Mouse (Mus musculus) limb, embryonic 15.5 days (tissue): Measurements from ENCODE around the gene Ift80. TPM values are rescaled to one million over a fixed set of nuclear protein-coding genes. Genes with fewer than 3 reads are reported as not detected.
A peak's percentile ranks its signal among the peaks of the same experiment; 100 is the strongest.

ENCODE experiments used
- ATAC-seq: fragments of 200-750 bp; cut with Nextera tagmentation; 2 replicates; pipeline ENCODE4 v1.8.0; 2017; ENCODE audit warnings: low read depth, moderate TSS enrichment; ENCODE audit not compliant: insufficient number of reproducible peaks, low FRiP score, low TSS enrichment
- H3K27ac ChIP-seq: fragments of 300-500 bp; sonication (generic); 2 replicates; pipeline ENCODE4 v1.5.1; 2015; ENCODE audit warnings: moderate library complexity, mild to moderate bottlenecking, inconsistent platforms
- H3K27me3 ChIP-seq: fragments of 300-500 bp; sonication (generic); 2 replicates; pipeline ENCODE4 v1.6.1; 2015; ENCODE audit warnings: inconsistent platforms
- H3K36me3 ChIP-seq: fragments of 300-500 bp; sonication (generic); 2 replicates; pipeline ENCODE4 v1.6.1; 2015; ENCODE audit warnings: inconsistent platforms
- H3K4me1 ChIP-seq: fragments of 300-500 bp; sonication (generic); 2 replicates; pipeline ENCODE4 v1.6.1; 2015; ENCODE audit warnings: inconsistent platforms
- H3K4me2 ChIP-seq: fragments of 300-500 bp; sonication (generic); 2 replicates; pipeline ENCODE4 v1.6.1; 2015; ENCODE audit warnings: mild to moderate bottlenecking, inconsistent platforms
- H3K4me3 ChIP-seq: fragments of 300-500 bp; sonication (generic); 2 replicates; pipeline ENCODE4 v1.5.1; 2015; ENCODE audit warnings: mild to moderate bottlenecking, inconsistent platforms
- H3K9ac ChIP-seq: fragments of 300-500 bp; sonication (generic); 2 replicates; pipeline ENCODE4 v1.6.1; 2015; ENCODE audit warnings: inconsistent platforms
- H3K9me3 ChIP-seq: fragments of 300-500 bp; sonication (generic); 2 replicates; pipeline ENCODE4 v1.6.1; 2016; ENCODE audit warnings: inconsistent platforms
- WGBS: fragments of 180-500 bp; shearing (Covaris S2); methylation state at CpG from one replicate; pipeline ENCODE4 v1.1.7; 2015; 5-methylcytosine and 5-hydroxymethylcytosine counted together
- polyA plus RNA-seq: library from polyadenylated mRNA; unstranded; fragments of >200 nt; fragmentation: Nextera tagmentation; extraction: Ambion mirVana; gene quantifications from 2 replicates; pipeline ENCODE4 v1.2.1, GENCODE M21; 2015

The Ift80 gene
- polyA plus RNA-seq, 1 experiment from 2014 or later, result 16.7 TPM

DNA sequence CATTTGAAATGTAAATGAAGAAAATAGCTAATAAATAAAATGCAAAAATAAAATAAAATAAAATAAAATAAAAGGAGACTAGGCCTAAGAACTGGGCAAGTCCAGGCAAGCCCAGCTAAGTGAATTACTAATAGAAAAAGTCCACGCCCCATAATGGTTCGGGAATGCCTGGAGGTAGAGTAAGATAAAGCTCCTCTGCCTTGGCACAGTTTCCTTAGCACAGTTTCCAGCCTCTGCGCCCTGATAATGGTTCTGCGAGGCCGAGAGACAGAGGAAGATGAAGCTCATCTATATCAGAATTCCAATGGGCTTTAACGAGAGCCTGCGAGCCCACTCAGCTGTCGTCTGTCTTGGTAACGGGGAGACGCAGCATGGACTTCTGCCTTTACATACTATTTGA lies 25.2 kb downstream of the Ift80 start:
- Histone ChIP-seq H3K4me1 (no peaks in the 10 kb centered on the region; the same call in 1 of the 2 replicates), H3K4me3 (no peak overlapping the region), H3K4me2 (no peak overlapping the region), H3K9me3 (no peaks in the 10 kb centered on the region), H3K27ac (no peak overlapping the region), H3K27me3 (no peaks in the 10 kb centered on the region), H3K9ac (no peak overlapping the region), H3K36me3 (no peaks in the 10 kb centered on the region)
- ATAC-seq, result no peak
- 86% methylated on average over 10 of the region's 10 CpGs for WGBS

DNA sequence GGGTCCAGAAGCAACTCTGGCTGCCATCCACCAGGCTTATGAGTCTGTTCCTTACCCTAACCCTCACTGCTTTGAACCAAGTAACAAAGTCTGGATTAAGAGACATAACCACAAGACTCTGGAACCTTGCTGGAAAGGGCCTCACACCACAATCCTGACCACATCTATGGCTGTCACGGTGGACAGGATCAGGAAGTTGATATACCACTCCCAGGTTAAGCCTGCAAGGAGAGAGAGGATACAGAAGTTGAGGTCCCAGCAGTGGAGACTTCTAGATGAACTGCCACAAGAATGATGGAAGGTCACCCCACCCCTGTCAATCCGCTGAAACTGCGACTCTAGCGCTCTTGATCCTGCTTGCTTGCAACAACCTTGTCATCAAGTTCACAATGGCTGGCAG lies 26.7 kb downstream of the Ift80 start:
- no peak overlapping the region for H3K9ac ChIP-seq
- H3K4me2 ChIP-seq, result no peak overlapping the region
- no peak for ATAC-seq
- H3K27me3 ChIP-seq, result no peaks in the 10 kb centered on the region
- H3K27ac ChIP-seq, result no peak overlapping the region
- H3K9me3 ChIP-seq, result no peaks in the 10 kb centered on the region
- H3K4me1 ChIP-seq, result no peaks in the 10 kb centered on the region; the same call in 1 of the 2 replicates
- no peak overlapping the region for H3K4me3 ChIP-seq
- peaks cover 3% of the 10 kb centered on the region; the same call in 1 of the 2 replicates for H3K36me3 ChIP-seq
- WGBS, result 94% methylated on average over 4 of the region's 4 CpGs

DNA sequence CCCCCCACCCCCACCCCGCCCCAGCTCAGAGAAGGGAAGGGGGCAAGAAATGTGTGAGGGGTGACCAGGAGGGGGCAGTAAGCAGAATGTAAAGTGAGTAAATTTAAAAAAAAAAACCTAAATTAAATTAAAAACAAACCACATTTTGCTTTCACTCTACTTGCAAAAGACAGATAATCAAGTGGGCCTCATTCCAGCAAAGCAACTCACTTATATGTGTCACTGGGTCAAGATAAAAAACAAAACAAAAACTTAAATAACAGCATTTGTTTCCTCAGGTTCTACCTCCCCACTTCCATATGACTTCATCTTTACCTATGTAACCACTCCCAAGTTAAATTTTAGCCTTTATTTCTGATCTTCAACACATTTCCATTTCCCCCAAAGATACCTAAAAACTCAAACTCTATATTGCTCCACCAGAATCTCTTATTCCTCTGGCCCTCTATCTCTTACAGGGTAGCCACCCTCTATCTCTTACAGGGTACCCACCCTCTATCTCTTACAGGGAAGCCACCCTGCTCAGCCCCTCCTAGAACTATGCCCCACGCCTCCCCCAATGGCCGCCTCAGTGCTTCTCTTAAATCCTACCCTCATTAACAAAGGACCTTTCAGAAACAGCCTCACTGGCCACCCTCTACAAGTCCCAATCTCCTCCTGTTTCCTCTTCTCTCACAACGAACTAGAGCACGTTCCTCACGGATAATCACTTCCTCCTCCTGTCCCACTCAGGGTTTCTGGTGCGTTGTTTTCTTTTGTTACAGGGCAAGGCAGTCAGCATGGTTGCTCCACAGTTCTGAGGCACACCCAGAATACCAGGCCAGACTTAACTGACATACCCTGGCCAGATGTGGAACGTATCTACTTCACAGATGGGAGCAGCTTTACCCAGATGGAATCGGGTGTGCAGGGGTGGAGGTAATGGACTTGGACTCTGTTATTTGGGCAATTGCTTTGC lies 28.6 kb downstream of the Ift80 start:
- ATAC-seq, result no peak
- Histone ChIP-seq H3K9me3 (no peaks in the 10 kb centered on the region), H3K4me1 (no peaks in the 10 kb centered on the region; the same call in 1 of the 2 replicates), H3K36me3 (peaks cover 3% of the 10 kb centered on the region; the same call in 1 of the 2 replicates), H3K27ac (peak overlapping the region; percentile 59; the same call in 1 of the 2 replicates), H3K27me3 (no peaks in the 10 kb centered on the region), H3K4me2 (no peak overlapping the region), H3K9ac (no peak overlapping the region), H3K4me3 (no peak overlapping the region)
- WGBS, result 50% methylated on average over 9 of the region's 9 CpGs

DNA sequence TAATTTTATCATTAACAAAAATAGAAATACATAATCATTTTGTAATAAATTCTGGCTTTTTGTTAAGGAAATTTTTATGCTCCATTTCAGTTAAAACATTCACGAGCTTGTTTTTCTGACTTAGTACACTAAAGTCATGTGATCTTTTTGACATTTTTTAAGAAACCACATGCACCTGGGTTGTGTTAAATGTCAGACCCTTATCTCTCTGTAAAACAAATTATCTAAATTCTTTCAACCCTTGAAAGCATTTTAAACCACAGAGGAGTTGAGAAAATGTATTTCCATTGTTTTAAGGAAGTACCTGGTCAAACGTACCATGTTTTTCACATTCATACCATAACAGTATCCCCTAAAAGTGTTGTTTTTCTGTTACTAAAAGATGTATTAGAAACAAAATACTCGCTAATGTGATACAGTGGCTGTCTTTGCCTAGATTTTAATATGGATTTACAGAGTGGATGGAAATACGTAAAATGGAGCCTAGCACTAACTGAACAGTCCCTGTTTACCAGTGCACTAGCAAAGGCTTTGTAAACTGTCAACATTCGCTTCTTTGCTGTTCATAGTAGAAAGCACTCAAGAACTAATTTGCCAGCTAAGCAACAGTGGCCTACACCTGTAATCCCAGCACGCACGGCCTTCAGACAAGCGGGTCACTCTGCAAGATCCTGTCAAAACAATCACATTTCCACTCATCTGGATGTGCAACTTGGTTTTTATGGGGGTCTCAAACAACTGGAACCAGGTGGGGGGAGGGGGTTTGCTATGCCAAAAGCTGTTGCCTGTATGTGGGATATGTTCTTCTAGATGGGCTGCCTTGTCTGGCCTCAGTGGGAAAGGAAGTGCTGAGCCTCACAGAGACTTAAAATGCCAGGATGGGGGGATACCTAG lies 29.5 kb downstream of the Ift80 start:
- H3K4me3 ChIP-seq, result no peak overlapping the region
- ATAC-seq, result no peak
- H3K27me3 ChIP-seq, result no peaks in the 10 kb centered on the region
- no peaks in the 10 kb centered on the region for H3K9me3 ChIP-seq
- peaks cover 3% of the 10 kb centered on the region; the same call in 1 of the 2 replicates for H3K36me3 ChIP-seq
- H3K4me1 ChIP-seq, result no peaks in the 10 kb centered on the region; the same call in 1 of the 2 replicates
- WGBS, result 73% methylated on average over 8 of the region's 8 CpGs
- H3K9ac ChIP-seq, result no peak overlapping the region
- no peak overlapping the region for H3K27ac ChIP-seq
- H3K4me2 ChIP-seq, result no peak overlapping the region

DNA sequence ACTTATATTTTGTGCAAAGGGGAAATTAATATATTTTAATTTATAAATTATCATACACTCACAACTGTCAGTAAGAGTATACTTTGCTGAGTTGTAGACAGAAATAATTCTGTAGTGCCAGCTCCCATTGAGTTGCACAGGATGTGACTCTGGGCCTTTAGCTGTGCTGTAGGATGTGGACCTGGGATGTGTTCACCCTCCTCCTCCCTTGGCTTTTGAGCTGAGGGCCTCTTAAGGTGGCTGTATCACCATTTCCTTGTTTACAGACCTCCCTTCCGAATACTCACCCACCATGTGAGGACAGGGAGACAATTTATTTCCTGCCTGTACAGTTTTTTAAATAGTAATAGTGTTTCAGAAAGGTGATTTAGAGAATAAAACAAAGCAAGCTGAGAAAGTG lies 30.8 kb downstream of the Ift80 start:
- ATAC-seq, result no peak
- Histone ChIP-seq H3K4me1 (no peaks in the 10 kb centered on the region; the same call in 1 of the 2 replicates), H3K27ac (no peak overlapping the region), H3K36me3 (peaks cover 3% of the 10 kb centered on the region; the same call in 1 of the 2 replicates), H3K4me2 (no peak overlapping the region), H3K9me3 (no peaks in the 10 kb centered on the region), H3K27me3 (no peaks in the 10 kb centered on the region), H3K4me3 (no peak overlapping the region), H3K9ac (no peak overlapping the region)
- 76% methylated on average over 1 of the region's 1 CpGs for WGBS

DNA sequence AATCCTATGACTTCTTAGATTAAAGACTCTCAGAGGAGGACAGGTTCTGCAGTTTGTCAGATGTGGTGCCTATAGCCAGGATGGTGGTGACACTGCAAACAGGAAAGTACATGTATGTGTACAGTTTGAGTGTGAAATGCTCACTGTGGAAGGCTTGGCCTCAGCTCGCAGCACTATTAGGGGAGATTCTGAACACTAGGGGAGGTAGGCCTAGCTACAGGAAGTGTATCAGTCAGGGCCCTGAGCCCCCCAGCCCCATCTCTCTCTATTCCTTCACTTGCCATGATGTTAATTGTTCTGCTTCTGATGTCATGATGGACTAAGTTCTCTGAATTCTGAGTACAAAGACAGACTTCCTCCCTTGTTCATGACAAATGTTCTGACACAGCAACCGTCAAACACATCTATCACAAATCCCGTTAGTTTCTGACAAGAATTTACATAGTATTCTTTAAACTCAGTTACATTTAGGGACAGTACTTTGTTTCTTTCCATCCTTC lies 35.2 kb downstream of the Ift80 start:
- no peaks in the 10 kb centered on the region for H3K4me1 ChIP-seq
- H3K9me3 ChIP-seq, result no peaks in the 10 kb centered on the region
- no peak for ATAC-seq
- H3K27ac ChIP-seq, result no peak overlapping the region
- H3K4me3 ChIP-seq, result no peak overlapping the region
- H3K27me3 ChIP-seq, result no peaks in the 10 kb centered on the region
- H3K4me2 ChIP-seq, result no peak overlapping the region
- no peak overlapping the region for H3K9ac ChIP-seq
- H3K36me3 ChIP-seq, result peaks cover 33% of the 10 kb centered on the region
- 92% methylated on average over 3 of the region's 3 CpGs for WGBS

DNA sequence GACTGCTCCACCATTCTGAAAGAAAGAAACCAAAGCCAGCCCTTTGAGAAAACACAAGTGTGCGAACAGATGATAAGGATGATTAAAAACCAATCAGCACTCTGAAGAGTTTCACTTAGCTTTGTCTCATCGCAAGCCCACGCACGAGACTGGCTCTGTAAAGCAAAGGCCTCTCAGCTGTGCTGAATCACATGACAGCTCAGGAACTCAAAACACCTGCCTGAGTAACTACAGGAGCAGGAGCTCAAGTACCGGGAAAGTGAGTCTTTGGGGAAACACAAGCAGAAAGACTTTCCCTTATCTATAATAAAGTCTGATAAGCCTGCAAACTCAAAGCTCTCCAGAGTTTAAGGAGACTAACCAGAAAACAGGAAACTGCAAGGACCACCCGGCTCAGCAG lies 37.0 kb downstream of the Ift80 start:
- H3K27me3 ChIP-seq, result no peaks in the 10 kb centered on the region
- 86% methylated on average over 6 of the region's 6 CpGs for WGBS
- no peak for ATAC-seq
- no peak overlapping the region for H3K4me3 ChIP-seq
- H3K9me3 ChIP-seq, result no peaks in the 10 kb centered on the region
- H3K9ac ChIP-seq, result no peak overlapping the region
- no peak overlapping the region for H3K27ac ChIP-seq
- H3K4me1 ChIP-seq, result no peaks in the 10 kb centered on the region
- peaks cover 34% of the 10 kb centered on the region for H3K36me3 ChIP-seq
- no peak overlapping the region for H3K4me2 ChIP-seq

DNA sequence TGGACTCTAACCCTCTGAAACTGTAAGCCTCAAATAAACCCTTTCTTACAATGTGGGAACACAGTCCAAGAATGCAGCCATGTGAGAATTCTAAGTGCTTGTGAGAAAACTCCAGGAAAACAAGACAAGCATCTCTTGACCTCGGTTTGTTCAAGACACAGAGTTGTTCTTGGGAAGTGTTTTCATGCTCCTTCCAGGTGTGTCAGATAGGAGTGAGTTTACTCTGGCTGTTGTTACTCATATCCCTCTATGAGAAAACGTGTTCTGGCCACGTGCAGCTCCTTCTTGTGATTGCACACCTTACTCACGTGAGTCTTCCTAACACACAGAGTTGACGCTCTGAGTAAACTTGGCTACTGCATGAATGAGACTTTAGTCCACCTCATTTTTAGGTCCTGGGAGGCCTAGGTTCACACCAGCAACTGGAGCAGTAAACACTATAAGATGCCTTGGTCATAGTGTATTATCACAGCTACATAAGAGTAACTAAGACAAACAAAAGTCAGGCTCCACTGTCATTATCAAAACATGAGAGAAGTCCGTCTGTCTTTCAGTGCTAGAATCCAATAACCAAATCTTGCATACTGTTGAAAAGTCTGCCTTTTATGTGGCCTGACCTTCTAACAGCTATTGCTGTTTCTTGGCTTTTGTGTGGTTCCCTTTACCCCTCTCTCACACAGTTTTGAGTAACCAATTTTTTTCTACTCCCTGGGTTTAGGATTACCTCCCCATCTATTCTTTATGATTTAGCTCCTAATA lies 37.7 kb downstream of the Ift80 start:
- Histone ChIP-seq H3K4me1 (no peaks in the 10 kb centered on the region), H3K9ac (no peak overlapping the region), H3K27me3 (no peaks in the 10 kb centered on the region), H3K36me3 (peaks cover 34% of the 10 kb centered on the region), H3K4me3 (no peak overlapping the region), H3K27ac (no peak overlapping the region), H3K4me2 (no peak overlapping the region), H3K9me3 (no peaks in the 10 kb centered on the region)
- ATAC-seq, result no peak
- 92% methylated on average over 6 of the region's 6 CpGs for WGBS

DNA sequence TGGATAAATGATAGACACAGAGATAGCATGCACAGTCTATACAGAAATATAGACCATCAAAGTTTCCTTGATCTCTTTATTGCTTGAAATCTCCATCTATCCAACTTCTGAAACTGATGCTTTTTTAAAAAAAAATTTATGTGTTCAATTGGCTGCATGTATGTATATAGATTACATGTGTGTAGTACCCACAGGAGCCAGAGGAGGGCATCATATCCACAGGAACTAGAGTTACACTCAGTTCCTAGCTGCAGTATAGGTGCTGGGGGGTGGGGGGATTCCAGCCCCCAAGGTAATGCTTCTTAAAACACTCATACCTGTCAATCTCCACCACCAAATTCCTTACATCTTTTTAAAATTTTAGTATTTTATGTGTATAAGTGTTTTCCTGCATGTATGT lies 39.7 kb downstream of the Ift80 start:
- H3K27me3 ChIP-seq, result no peaks in the 10 kb centered on the region
- no peak overlapping the region for H3K9ac ChIP-seq
- no peak overlapping the region for H3K4me3 ChIP-seq
- no peak overlapping the region for H3K4me2 ChIP-seq
- no peaks in the 10 kb centered on the region for H3K9me3 ChIP-seq
- no peaks in the 10 kb centered on the region for H3K4me1 ChIP-seq
- no peak for ATAC-seq
- H3K36me3 ChIP-seq, result peaks cover 38% of the 10 kb centered on the region
- no peak overlapping the region for H3K27ac ChIP-seq

DNA sequence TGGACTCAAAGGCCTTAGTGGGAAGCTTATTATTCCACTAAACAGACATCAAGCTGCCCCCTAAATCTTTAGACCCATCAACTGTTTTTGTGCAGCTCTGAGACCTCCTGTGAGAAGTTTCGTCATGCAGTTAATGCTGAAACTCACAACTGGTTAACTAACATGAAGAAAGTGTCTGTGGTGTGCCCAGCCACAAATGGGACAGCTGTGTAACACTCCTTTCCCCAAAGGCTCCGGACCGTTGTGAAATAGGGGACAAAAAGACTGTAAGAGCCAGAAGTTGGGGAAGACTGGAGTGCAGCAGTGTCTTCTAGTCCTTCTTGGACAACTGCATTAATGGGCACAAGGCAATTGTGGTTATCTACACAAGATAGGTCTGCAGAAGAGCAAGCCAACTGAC lies 47.0 kb downstream of the Ift80 start:
- Histone ChIP-seq H3K9ac (no peak overlapping the region), H3K27ac (no peak overlapping the region), H3K27me3 (no peaks in the 10 kb centered on the region), H3K4me2 (no peak overlapping the region), H3K4me3 (no peak overlapping the region), H3K9me3 (no peaks in the 10 kb centered on the region), H3K4me1 (no peaks in the 10 kb centered on the region), H3K36me3 (0 out of 2 replicates have a peak, but pooled peaks cover 4% of the 10 kb centered on the region)
- no peak for ATAC-seq
- 88% methylated on average over 3 of the region's 3 CpGs for WGBS

DNA sequence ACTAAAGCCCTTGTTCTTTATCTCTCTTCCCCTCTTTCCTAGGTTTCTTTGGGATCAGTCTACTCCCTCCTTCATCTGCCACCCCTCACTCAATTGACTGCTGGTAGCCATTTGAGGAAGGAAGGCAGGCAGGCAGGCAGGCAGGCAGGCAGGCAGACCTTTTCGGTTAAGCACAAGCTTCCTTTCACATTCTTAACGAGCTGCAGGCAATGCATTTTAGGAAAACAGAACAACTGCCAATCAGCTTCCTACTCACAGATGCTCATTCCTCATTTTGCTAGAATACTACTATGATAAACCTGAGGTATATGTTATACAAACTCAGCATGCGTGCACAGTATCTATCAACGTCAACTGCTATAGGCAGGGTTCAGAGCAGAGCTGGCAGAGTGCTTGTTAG lies 47.9 kb downstream of the Ift80 start:
- Histone ChIP-seq H3K4me3 (no peak overlapping the region), H3K9ac (no peak overlapping the region), H3K4me1 (no peaks in the 10 kb centered on the region), H3K27ac (no peak overlapping the region), H3K27me3 (no peaks in the 10 kb centered on the region), H3K4me2 (no peak overlapping the region), H3K36me3 (0 out of 2 replicates have a peak, but pooled peaks cover 4% of the 10 kb centered on the region), H3K9me3 (no peaks in the 10 kb centered on the region)
- WGBS, result 46% methylated on average over 4 of the region's 4 CpGs
- ATAC-seq, result no peak
